Mouse (Mus musculus) liver, embryonic 11.5 days (tissue): ENCODE measurements at regions not wholly inside any gene's neighbourhood (a gene's known extent, or its start where the extent isn't known, plus 50 kb on each side); places are given as distances from the start of the nearest gene placed in this dataset.

Experiments
- ATAC-seq: fragments of 200-750 bp; cut with Nextera tagmentation; replicated peaks from 2 replicates; pipeline ENCODE4 v1.8.0; 2017; ENCODE audit warnings: moderate number of reproducible peaks, mild to moderate bottlenecking, moderate TSS enrichment, moderate library complexity; ENCODE audit not compliant: low FRiP score
- DNase-seq: peaks from one replicate; pipeline ENCODE4 v3.0.0-alpha.2; 2017; ENCODE audit warnings: low spot score
- H3K27ac ChIP-seq: fragments of 300-500 bp; sonication (generic); 2 replicates; pipeline ENCODE4 v1.5.1; 2014; ENCODE audit warnings: mild to moderate bottlenecking, low read depth, low read length, control low read depth
- H3K27me3 ChIP-seq: fragments of 300-500 bp; sonication (generic); replicated peaks from 2 replicates; pipeline ENCODE4 v1.6.1; 2014; ENCODE audit warnings: low read length, mixed read lengths; ENCODE audit not compliant: control insufficient read depth, insufficient read depth
- H3K36me3 ChIP-seq: fragments of 300-500 bp; sonication (generic); 2 replicates; pipeline ENCODE4 v1.6.1; 2014; ENCODE audit warnings: mild to moderate bottlenecking, low read length, moderate library complexity, mixed read lengths; ENCODE audit not compliant: control insufficient read depth, insufficient read depth
- H3K4me1 ChIP-seq: fragments of 300-500 bp; sonication (generic); replicated peaks from 2 replicates; pipeline ENCODE4 v1.6.1; 2014; ENCODE audit warnings: low read length, mixed read lengths; ENCODE audit not compliant: control insufficient read depth, insufficient read depth
- H3K4me2 ChIP-seq: fragments of 300-500 bp; sonication (generic); 2 replicates; pipeline ENCODE4 v1.6.1; 2014; ENCODE audit warnings: mild to moderate bottlenecking, control low read depth, moderate library complexity
- H3K4me3 ChIP-seq: fragments of 300-500 bp; sonication (generic); 2 replicates; pipeline ENCODE4 v1.5.1; 2014; ENCODE audit warnings: low read depth, low read length, control low read depth
- H3K9ac ChIP-seq: fragments of 300-500 bp; sonication (generic); 2 replicates; pipeline ENCODE4 v1.6.1; 2014; ENCODE audit warnings: low read depth, low read length, control low read depth
- H3K9me3 ChIP-seq: fragments of 300-500 bp; sonication (generic); 2 replicates; pipeline ENCODE4 v1.6.1; 2016; ENCODE audit warnings: low read length, inconsistent platforms, mixed read lengths; ENCODE audit not compliant: control insufficient read depth
- WGBS: fragments of 180-500 bp; shearing (Covaris S2); extraction: QIAGEN DNeasy Blood & Tissue Kit; methylation state at CpG from one replicate; pipeline ENCODE4 v1.1.7; 2014; 5-methylcytosine and 5-hydroxymethylcytosine counted together

DNA sequence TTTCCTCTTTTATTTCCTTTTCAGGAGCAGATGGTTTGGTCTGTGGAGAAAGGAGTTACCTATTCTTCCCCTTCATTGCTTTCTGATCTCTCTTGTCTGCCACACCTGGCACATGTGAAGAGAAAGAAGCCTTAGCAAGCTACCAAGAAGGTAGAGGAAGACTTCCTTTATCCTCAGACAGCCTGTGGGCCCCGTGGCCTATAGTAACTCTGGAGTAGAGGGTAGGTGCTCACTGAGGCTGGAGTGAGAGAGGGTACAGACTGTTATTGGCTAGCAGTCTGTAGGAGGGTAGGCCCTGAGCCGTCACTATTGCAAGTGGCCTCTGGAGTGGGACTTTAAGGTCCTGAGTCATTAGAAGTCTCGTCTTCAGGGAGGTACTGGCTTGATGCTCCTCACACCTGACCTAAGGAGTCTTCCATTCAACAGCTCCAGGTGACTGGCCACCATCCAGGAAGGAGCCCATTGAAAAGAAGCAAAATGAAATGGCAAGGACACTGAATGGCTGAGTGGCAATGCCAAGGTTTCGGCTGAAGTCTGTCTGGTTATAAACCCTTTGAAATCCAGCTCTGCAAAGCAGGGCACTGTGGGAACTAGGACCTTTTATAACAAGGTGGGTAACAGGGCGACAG lies 186.2 kb upstream of the Map3k1 start:
- no peak for ATAC-seq
- 81% methylated on average over 5 of the region's 5 CpGs for WGBS
- no peak overlapping the region for H3K9ac ChIP-seq
- H3K27me3 ChIP-seq, result no peaks in the 10 kb centered on the region
- H3K4me1 ChIP-seq, result no peaks in the 10 kb centered on the region
- no peak overlapping the region for H3K4me3 ChIP-seq
- no peak overlapping the region for H3K4me2 ChIP-seq
- no peak overlapping the region for H3K27ac ChIP-seq
- H3K9me3 ChIP-seq, result no peaks in the 10 kb centered on the region
- H3K36me3 ChIP-seq, result no peaks in the 10 kb centered on the region
- no peak for DNase-seq

DNA sequence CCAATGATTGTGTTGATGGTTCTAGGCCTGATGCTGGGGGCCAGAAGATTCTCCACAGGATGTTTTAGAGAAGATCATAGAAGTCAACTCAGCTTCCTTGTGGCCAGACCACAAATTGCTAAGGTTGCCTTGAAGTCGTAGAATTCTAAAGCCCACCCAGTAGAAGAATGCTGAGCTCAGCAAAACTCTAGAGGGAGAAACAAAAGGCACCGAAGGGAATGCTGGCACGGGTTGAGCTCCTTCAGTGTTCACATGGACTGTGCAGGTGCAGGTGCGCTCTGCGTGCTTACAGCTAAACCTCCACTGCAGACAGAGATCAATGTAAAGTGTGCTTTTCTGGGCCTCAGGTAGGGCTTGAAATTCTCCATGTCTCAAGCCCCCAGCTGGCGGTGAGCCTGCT lies 186.9 kb upstream of the Map3k1 start:
- Histone ChIP-seq H3K4me2 (no peak overlapping the region), H3K4me3 (no peak overlapping the region), H3K9ac (no peak overlapping the region), H3K4me1 (no peaks in the 10 kb centered on the region), H3K36me3 (no peaks in the 10 kb centered on the region), H3K27me3 (no peaks in the 10 kb centered on the region), H3K9me3 (no peaks in the 10 kb centered on the region), H3K27ac (no peak overlapping the region)
- DNase-seq (no peak), ATAC-seq (no peak)
- 78% methylated on average over 6 of the region's 6 CpGs for WGBS

DNA sequence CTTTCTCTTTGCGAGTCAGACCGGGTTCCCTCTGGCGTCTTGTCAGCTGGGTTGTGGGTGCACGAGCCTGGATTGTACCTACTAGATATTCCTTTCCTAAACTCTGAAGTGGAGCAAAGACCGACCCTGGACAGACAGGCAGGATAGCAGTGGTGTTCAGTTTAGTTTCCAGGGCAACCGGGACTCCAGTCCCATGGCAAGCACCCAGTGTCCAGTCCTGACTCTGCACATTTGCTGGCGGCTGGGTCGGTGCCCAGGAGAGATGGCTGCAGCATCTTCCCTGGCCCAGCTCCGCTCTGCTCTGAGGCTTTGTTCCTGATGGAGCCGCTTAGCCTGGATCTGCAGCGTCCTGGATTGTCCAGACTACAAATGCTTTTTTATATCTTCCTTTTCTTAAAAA lies 188.1 kb upstream of the Map3k1 start:
- no peak for DNase-seq
- no peak for ATAC-seq
- Histone ChIP-seq H3K4me2 (no peak overlapping the region), H3K27ac (no peak overlapping the region), H3K9me3 (no peaks in the 10 kb centered on the region), H3K36me3 (no peaks in the 10 kb centered on the region), H3K27me3 (no peaks in the 10 kb centered on the region), H3K4me1 (0 out of 2 replicates have a peak, but pooled peaks cover 3% of the 10 kb centered on the region), H3K4me3 (no peak overlapping the region), H3K9ac (no peak overlapping the region)
- WGBS, result 80% methylated on average over 11 of the region's 11 CpGs

DNA sequence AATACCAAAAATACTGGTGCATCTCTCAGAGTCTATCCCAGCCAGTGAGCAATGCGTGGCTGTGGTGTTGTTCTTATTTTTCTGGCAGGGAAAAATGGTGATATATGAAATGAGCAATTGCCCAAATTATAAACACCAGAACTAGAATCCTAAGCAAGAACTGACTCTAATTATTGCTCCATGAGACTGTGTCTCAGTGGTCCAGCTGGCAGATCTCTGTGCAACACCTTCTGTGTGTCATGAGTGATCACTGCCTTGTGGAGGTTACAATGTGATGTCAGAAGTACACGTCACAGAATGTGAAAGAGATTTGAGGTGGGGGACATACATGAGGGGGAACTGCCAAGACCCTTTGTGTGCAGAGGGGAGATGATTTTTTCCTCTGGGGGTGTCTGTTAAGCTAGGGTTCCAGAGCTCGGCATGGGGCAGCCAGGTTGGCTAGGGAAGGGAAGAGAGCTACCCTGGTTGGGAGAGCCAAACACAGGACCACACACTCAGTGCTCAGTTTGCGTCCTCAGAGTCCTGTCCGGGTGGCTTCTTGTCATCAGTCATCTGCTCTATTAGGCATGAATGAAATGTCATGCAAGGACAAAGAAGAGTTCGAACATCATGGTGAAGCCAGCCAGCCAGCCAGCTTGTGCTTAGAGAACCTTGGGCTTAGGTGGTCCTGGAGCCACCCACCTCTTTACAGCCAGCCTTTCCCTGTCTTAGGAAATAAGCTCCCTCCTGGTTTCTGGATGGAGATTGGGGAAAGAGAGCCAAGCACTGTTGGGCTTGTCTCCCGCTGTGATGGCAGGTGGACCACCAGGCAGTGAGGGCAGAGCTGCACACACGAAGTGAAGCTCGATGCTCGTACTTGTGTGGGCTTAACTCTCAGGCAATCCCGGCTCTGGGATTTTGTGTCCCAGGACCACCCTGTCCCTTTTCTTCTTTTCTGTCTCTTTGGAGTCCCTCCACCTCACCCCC lies 189.5 kb upstream of the Map3k1 start:
- peaks cover 13% of the 10 kb centered on the region for H3K4me1 ChIP-seq
- no peak overlapping the region for H3K9ac ChIP-seq
- no peak overlapping the region for H3K4me2 ChIP-seq
- no peak overlapping the region for H3K4me3 ChIP-seq
- WGBS, result 81% methylated on average over 11 of the region's 11 CpGs
- H3K9me3 ChIP-seq, result no peaks in the 10 kb centered on the region
- DNase-seq, result no peak
- H3K27ac ChIP-seq, result no peak overlapping the region
- no peaks in the 10 kb centered on the region for H3K27me3 ChIP-seq
- ATAC-seq, result no peak
- H3K36me3 ChIP-seq, result no peaks in the 10 kb centered on the region

DNA sequence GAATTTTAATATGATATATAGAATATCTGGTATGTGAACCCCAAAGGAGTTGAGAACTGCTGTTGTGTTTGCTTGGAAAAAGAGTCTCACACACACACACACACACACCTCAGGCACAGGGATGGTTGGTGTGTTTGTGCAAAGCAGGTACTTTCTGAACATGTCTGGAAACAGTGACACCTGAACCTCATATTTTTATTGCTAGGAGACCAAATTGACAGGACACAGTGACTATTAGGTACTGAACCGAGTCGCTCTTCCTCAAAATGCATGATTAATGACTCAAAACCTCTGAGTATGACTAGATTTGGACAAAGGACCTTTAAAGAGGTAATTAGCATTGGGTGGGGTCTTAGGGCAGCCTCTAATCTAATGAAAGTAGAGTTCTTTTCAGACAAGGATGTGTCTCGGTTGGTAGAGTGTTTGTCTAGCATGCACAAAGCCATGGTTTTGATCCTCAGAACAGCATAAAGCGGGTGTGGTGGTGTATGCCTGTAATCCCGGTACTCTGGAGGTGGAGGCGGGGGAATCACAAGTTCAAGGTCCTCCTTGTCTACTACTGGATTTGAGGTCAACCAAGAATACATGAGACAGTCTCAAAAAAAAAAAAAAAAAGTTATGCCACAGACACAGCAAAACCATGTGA lies 191.0 kb upstream of the Map3k1 start:
- Histone ChIP-seq H3K9me3 (no peaks in the 10 kb centered on the region), H3K4me1 (peaks cover 15% of the 10 kb centered on the region), H3K4me2 (no peak overlapping the region), H3K27ac (no peak overlapping the region), H3K36me3 (no peaks in the 10 kb centered on the region), H3K9ac (no peak overlapping the region), H3K27me3 (no peaks in the 10 kb centered on the region), H3K4me3 (no peak overlapping the region)
- no peak for ATAC-seq
- 89% methylated on average over 6 of the region's 6 CpGs for whole genome bisulfite sequencing
- no peak for DNase-seq

DNA sequence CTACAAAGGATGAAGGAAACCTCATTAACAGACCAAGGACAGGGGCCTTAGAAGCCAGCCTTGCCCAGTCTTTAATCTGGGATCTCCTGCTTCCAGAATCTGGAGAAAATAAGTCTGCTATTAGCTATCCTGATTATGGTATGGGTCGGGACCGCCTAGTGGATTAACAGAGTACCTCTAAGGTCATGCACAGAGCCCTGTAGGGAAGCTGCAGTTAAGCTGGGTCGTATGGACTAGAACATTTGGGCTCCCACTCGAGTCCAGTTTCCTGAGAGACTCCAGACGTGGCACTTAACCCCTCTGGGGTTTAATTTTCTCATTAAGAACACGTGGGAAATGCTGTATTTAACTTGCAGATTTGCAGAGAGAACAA lies 191.5 kb upstream of the Map3k1 start:
- peaks cover 15% of the 10 kb centered on the region for H3K4me1 ChIP-seq
- ATAC-seq, result no peak
- no peak overlapping the region for H3K4me2 ChIP-seq
- H3K27ac ChIP-seq, result no peak overlapping the region
- no peak overlapping the region for H3K9ac ChIP-seq
- H3K9me3 ChIP-seq, result no peaks in the 10 kb centered on the region
- WGBS, result 45% methylated on average over 6 of the region's 6 CpGs
- no peak overlapping the region for H3K4me3 ChIP-seq
- no peaks in the 10 kb centered on the region for H3K27me3 ChIP-seq
- no peaks in the 10 kb centered on the region for H3K36me3 ChIP-seq
- DNase-seq, result no peak

DNA sequence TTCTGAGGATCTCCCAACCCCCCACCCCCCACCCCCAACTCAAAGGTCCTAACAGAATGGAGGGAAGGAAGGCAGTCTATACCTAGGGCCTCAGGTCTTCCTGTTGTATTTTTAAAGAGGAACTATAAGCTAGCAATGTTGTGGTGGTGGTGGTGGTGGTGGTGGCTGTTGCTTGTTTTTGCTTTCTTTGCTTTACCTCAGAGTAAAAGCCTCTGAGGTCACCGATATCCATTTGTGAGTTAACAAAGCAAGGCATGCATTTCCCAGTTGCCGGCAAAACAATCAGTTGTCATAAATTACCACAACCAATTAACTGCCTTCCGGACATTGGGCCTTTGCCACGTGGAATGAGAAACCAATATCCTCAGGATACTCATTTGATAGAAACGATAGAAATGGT lies 191.9 kb upstream of the Map3k1 start:
- no peak overlapping the region for H3K27ac ChIP-seq
- DNase-seq (no peak), ATAC-seq (no peak)
- H3K36me3 ChIP-seq, result no peaks in the 10 kb centered on the region
- H3K4me2 ChIP-seq, result no peak overlapping the region
- no peaks in the 10 kb centered on the region for H3K27me3 ChIP-seq
- H3K4me3 ChIP-seq, result no peak overlapping the region
- H3K9me3 ChIP-seq, result no peaks in the 10 kb centered on the region
- WGBS, result 51% methylated on average over 5 of the region's 5 CpGs
- no peak overlapping the region for H3K9ac ChIP-seq
- H3K4me1 ChIP-seq, result peaks cover 15% of the 10 kb centered on the region

DNA sequence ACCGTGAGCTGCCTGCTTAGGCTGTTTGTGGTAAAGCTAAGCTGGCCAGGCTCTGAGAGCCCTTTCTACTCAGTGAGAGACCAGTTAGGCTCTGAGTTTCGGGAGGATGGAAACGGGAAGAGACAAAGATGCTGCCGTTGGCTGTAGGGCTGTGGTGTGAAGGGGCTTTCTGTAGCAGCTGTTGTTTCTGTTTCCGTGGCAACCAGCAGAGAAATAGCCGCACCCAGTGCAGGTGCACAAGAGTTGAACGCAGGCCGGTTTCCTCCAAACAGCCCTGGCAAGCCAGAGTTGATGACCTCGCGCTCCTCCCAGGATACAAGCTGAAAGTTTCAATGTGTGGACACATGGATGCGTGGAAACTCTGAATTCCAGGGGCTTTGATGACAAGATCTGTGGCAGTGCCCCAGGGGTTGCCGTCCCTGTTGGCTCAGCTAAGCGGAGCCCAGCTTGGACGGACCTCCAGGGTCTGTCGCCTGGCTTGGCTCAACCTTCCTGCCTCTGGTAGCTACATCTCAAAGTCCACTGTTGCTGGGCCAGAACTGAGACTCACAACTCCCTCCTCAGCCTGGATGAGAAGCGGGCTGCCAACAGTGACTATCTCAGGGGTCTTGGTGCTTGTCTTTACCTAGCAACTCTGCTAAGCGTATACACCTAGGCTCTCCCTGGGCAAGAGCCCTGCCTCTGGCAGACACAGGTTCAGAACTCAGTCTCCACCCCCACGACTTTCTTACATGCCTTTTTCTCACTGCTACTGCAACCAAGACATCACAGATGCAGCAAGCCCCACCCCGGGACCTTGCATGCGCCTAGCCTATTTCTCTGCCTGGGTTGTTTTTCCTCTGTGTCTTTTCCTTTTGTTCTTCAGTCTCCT lies 192.6 kb upstream of the Map3k1 start:
- no peak overlapping the region for H3K9ac ChIP-seq
- no peak overlapping the region for H3K4me2 ChIP-seq
- H3K4me1 ChIP-seq, result peaks cover 15% of the 10 kb centered on the region
- no peak overlapping the region for H3K4me3 ChIP-seq
- H3K36me3 ChIP-seq, result no peaks in the 10 kb centered on the region
- H3K9me3 ChIP-seq, result no peaks in the 10 kb centered on the region
- no peak overlapping the region for H3K27ac ChIP-seq
- WGBS, result 63% methylated on average over 20 of the region's 20 CpGs
- DNase-seq, result no peak
- no peak for ATAC-seq
- H3K27me3 ChIP-seq, result no peaks in the 10 kb centered on the region
